Mouse (Mus musculus): ENCODE results near the gene Hspa2. TPM values are rescaled to one million over a fixed set of nuclear protein-coding genes. Genes with fewer than 3 reads are reported as not detected.
"Not testable (repeated sequence)": the region's sequence is repeated elsewhere in the genome, so short reads cannot be mapped to it uniquely, and the experiment has no call there.

Gene Hspa2
- polyA plus RNA-seq, 1 experiment from 2014 or later: 4.9 TPM

DNA sequence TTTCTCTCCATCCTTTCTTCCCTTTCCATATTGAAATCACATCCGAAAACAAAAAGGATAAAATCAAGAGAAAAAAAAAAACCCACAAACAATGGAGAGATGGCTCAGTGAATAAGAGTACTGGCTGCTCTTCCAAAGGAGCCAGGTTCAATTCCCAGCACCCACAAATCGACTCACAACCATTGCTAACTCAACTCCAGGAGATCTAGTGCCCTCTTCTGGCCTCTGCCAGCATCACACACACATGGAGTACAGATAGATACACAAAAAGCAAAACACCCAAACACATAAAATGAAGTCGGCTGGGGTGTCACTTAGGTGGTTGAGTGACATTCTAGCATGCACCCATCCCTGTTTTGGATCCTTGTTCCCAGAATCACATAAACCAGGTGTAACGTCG is 14.4 kb downstream of the Hspa2 start:
- WGBS: 94% methylated on average over 5 of the region's 5 CpGs
- no peak for DNase-seq (ENCODE audit: low spot score)
- H3K9me3 ChIP-seq (replicated peaks): peaks cover 5% of the 10 kb centered on the region; the same call in 1 of the 2 replicates
- H3K36me3 ChIP-seq: no peaks in the 10 kb centered on the region
- peaks cover 6% of the 10 kb centered on the region for H3K4me1 ChIP-seq
- no peak overlapping the region for H3K27ac ChIP-seq (replicated peaks)
- H3K27me3 ChIP-seq (ENCODE audit: low read depth, poor library complexity, severe bottlenecking): peaks cover 33% of the 10 kb centered on the region
- no peak overlapping the region for H3K4me3 ChIP-seq

GRCm38 (mm10) chr12:76425256-76425655 is 21.3 kb downstream of the Hspa2 start:
- 90% methylated on average over 3 of the region's 3 CpGs for WGBS
- H3K4me3 ChIP-seq: no peak overlapping the region
- no peak overlapping the region for H3K27ac ChIP-seq (replicated peaks)

GRCm38 (mm10) chr12:76427546-76427945 is 23.6 kb downstream of the Hspa2 start:
- WGBS: 66% methylated on average over 5 of the region's 5 CpGs
- no peak for DNase-seq (ENCODE audit: low spot score)
- H3K4me3 ChIP-seq: no peak overlapping the region
- H3K4me1 ChIP-seq: 0 out of 2 replicates have a peak, but pooled peaks cover 3% of the 10 kb centered on the region
- H3K27ac ChIP-seq (replicated peaks): no peak overlapping the region
- no peaks in the 10 kb centered on the region for H3K9me3 ChIP-seq (replicated peaks)
- H3K27me3 ChIP-seq (ENCODE audit: low read depth, poor library complexity, severe bottlenecking): 0 out of 2 replicates have a peak, but pooled peaks cover 9% of the 10 kb centered on the region
- H3K36me3 ChIP-seq: no peaks in the 10 kb centered on the region

More at GRCm38 (mm10) chr12:76425256-76425655, 21.3 kb downstream of the Hspa2 start:
- Histone ChIP-seq H3K4me1 (0 out of 2 replicates have a peak, but pooled peaks cover 3% of the 10 kb centered on the region), H3K9me3 (replicated peaks) (no peaks in the 10 kb centered on the region), H3K27me3 (ENCODE audit: low read depth, poor library complexity, severe bottlenecking) (0 out of 2 replicates have a peak, but pooled peaks cover 9% of the 10 kb centered on the region), H3K36me3 (no peaks in the 10 kb centered on the region)
- no peak for DNase-seq (ENCODE audit: low spot score)

DNA sequence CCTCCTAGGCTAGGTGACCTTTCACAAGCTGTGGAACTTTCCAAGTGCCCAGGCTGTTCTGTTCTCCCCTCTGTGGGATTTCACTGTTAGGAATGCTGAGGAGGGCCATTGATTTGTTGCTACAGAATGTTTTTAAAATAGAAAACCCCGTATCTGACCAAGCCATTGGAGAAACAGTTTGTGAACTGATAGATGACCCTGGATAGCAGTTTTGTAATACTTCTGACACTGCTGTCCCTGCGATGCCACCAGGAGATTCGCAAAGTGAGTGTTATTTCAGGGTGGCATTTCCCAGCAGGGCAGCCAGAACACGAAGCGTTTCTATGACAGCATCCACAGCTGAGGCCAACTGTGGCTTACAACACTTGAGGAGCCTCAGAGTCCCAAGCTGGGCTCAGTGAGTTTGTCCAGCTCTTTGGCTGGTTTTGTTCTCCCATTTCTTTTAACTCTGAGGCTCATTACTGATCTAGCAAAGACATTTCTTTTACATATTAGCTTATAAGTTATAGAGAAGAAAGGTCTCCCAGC is 27.0 kb downstream of the Hspa2 start:
- WGBS: 64% methylated on average over 5 of the region's 5 CpGs

GRCm38 (mm10) chr12:76431431-76431830 is 27.5 kb downstream of the Hspa2 start:
- H3K4me1 ChIP-seq: peaks cover 19% of the 10 kb centered on the region
- WGBS: 93% methylated on average over 6 of the region's 6 CpGs
- no peak overlapping the region for H3K4me3 ChIP-seq
- H3K36me3 ChIP-seq: no peaks in the 10 kb centered on the region
- DNase-seq (ENCODE audit: low spot score): no peak
- H3K27me3 ChIP-seq (ENCODE audit: low read depth, poor library complexity, severe bottlenecking): peaks cover 38% of the 10 kb centered on the region
- no peak overlapping the region for H3K27ac ChIP-seq (replicated peaks)
- H3K9me3 ChIP-seq (replicated peaks): no peaks in the 10 kb centered on the region

More for the DNA sequence above, 27.0 kb downstream of the Hspa2 start:
- Histone ChIP-seq H3K9me3 (replicated peaks) (no peaks in the 10 kb centered on the region), H3K36me3 (no peaks in the 10 kb centered on the region), H3K4me1 (peaks cover 19% of the 10 kb centered on the region), H3K27ac (replicated peaks) (no peak overlapping the region), H3K4me3 (no peak overlapping the region), H3K27me3 (ENCODE audit: low read depth, poor library complexity, severe bottlenecking) (peaks cover 33% of the 10 kb centered on the region)
- no peak for DNase-seq (ENCODE audit: low spot score)

DNA sequence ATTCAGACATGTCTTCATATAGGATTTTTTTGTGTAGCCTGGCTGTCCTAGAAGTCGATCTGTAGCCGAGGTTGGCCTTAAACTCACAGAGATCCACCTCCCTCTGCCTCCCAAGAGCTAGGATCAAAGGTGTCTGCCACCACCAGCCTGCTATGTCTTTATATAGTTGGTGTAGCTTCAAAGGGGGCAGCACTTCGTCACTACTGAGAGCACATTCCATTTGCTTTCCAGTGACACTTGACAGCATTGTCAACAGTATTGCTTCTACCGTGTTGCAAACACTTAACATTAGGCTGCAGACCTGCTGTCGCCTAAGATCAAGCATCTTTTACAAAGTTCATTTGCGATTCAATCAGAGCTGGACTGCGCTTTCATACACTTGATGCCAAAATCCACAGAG is 30.1 kb downstream of the Hspa2 start:
- 46% methylated on average over 7 of the region's 7 CpGs for WGBS
- Histone ChIP-seq H3K27me3 (ENCODE audit: low read depth, poor library complexity, severe bottlenecking) (peaks cover 38% of the 10 kb centered on the region), H3K9me3 (replicated peaks) (no peaks in the 10 kb centered on the region), H3K4me1 (peaks cover 16% of the 10 kb centered on the region), H3K36me3 (no peaks in the 10 kb centered on the region), H3K4me3 (no peak overlapping the region), H3K27ac (replicated peaks) (no peak overlapping the region)
- DNase-seq (ENCODE audit: low spot score): no peak

- 1% methylated on average over 17 of the region's 17 CpGs for WGBS
- Histone ChIP-seq H3K27ac (replicated peaks) (peak overlapping the region; percentile 70), H3K9me3 (replicated peaks) (no peaks in the 10 kb centered on the region), H3K4me3 (peak overlapping the region; percentile 55), H3K36me3 (no peaks in the 10 kb centered on the region), H3K4me1 (peaks cover 16% of the 10 kb centered on the region), H3K27me3 (ENCODE audit: low read depth, poor library complexity, severe bottlenecking) (peaks cover 38% of the 10 kb centered on the region)
- peak; percentile 34 for DNase-seq (ENCODE audit: low spot score)
Measured at GRCm38 (mm10) chr12:76435084-76435483, 31.1 kb downstream of the Hspa2 start.

DNA sequence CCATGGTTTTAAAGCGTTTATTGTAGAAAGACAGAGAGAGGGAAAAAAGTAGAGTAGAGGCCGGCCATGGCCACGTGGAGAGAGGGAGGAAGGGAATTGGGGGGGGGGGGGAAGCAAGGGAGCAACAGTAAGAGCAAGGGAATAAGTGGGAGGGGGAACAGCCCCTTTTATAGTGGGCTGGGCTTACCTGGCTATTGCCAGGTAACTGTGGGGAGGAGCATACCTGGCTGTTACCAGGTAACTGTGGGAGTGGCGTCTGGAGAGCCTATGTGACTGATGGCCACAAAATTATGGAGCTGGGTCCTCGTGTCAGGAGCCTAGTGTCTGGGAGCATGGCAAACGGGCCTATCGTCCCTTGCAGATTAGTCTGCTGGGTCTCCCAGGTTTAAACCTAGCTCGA is 31.6 kb downstream of the Hspa2 start:
- DNase-seq (ENCODE audit: low spot score): no peak
- Histone ChIP-seq H3K36me3 (no peaks in the 10 kb centered on the region), H3K9me3 (replicated peaks) (no peaks in the 10 kb centered on the region), H3K27ac (replicated peaks) (no peak overlapping the region), H3K4me3 (peak overlapping the region; percentile 55; the same call in 1 of the 2 replicates), H3K27me3 (ENCODE audit: low read depth, poor library complexity, severe bottlenecking) (peaks cover 38% of the 10 kb centered on the region), H3K4me1 (peaks cover 16% of the 10 kb centered on the region)
- 37% methylated on average over 8 of the region's 8 CpGs for whole genome bisulfite sequencing

DNA sequence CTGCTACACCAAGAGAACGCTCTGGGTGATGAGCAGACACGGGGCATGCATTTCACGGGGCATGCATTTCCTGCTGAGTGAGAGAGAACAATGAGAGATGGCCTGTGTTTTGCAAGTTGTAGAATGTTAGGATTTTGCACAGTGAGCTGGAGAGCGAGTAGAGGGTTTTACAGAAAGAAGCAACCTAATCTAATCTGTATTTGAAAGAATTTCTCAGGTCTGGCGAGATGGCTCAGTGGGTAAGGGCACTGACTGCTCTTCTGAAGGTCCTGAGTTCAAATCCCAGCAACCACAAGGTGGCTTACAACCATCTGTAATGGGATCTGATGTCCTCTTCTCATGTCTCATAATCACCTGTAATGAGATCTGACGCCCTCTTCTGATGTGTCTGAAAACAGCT is 39.5 kb downstream of the Hspa2 start:
- H3K4me1 ChIP-seq; H3K4me3 ChIP-seq; H3K36me3 ChIP-seq; H3K27ac ChIP-seq (replicated peaks); H3K27me3 ChIP-seq (ENCODE audit: low read depth, poor library complexity, severe bottlenecking); H3K9me3 ChIP-seq (replicated peaks); DNase-seq (ENCODE audit: low spot score): not testable (repeated sequence)
- 88% methylated on average over 6 of the region's 6 CpGs for WGBS

- 66% methylated on average over 10 of the region's 10 CpGs for WGBS
- no peaks in the 10 kb centered on the region for H3K27me3 ChIP-seq (ENCODE audit: low read depth, poor library complexity, severe bottlenecking)
- no peaks in the 10 kb centered on the region for H3K4me1 ChIP-seq
- no peak overlapping the region for H3K27ac ChIP-seq (replicated peaks)
- H3K4me3 ChIP-seq: no peak overlapping the region
- no peaks in the 10 kb centered on the region for H3K36me3 ChIP-seq
- no peak for DNase-seq (ENCODE audit: low spot score)
- H3K9me3 ChIP-seq (replicated peaks): no peaks in the 10 kb centered on the region
Measured at GRCm38 (mm10) chr12:76444359-76444772, 40.4 kb downstream of the Hspa2 start.

DNA sequence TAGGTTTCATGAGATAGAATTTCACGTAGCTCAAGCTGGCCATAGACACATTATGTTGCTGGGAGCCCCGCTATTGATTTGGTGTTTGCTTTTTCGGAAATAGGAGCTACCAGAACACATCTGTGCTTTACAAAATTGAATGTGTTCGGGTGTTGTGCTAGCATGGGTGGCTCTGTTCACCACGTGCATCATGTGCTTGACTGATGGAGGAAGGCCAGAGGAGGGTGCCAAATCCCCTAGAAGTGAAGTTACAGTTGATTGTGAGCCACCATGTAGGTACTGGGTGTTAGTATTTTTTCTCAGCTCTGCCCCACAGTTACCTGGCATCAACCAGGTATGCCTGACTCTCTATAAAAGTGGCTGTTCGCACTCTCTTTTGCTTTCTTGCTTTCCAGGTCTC is 40.9 kb downstream of the Hspa2 start:
- no peak overlapping the region for H3K4me3 ChIP-seq
- H3K9me3 ChIP-seq (replicated peaks): no peaks in the 10 kb centered on the region
- no peaks in the 10 kb centered on the region for H3K4me1 ChIP-seq
- 88% methylated on average over 6 of the region's 6 CpGs for WGBS
- DNase-seq (ENCODE audit: low spot score): no peak
- H3K27me3 ChIP-seq (ENCODE audit: low read depth, poor library complexity, severe bottlenecking): no peaks in the 10 kb centered on the region
- no peaks in the 10 kb centered on the region for H3K36me3 ChIP-seq
- H3K27ac ChIP-seq (replicated peaks): no peak overlapping the region

- 91% methylated on average over 11 of the region's 11 CpGs for WGBS
- Histone ChIP-seq H3K4me3 (no peak overlapping the region), H3K4me1 (no peaks in the 10 kb centered on the region), H3K9me3 (replicated peaks) (no peaks in the 10 kb centered on the region), H3K27me3 (ENCODE audit: low read depth, poor library complexity, severe bottlenecking) (no peaks in the 10 kb centered on the region), H3K27ac (replicated peaks) (no peak overlapping the region), H3K36me3 (no peaks in the 10 kb centered on the region)
- DNase-seq (ENCODE audit: low spot score): no peak
Measured at GRCm38 (mm10) chr12:76446201-76446600, 42.2 kb downstream of the Hspa2 start.

GRCm38 (mm10) chr12:76448127-76448526 is 44.2 kb downstream of the Hspa2 start:
- Histone ChIP-seq H3K36me3 (no peaks in the 10 kb centered on the region), H3K9me3 (replicated peaks) (no peaks in the 10 kb centered on the region), H3K27me3 (ENCODE audit: low read depth, poor library complexity, severe bottlenecking) (no peaks in the 10 kb centered on the region), H3K4me3 (no peak overlapping the region), H3K27ac (replicated peaks) (no peak overlapping the region), H3K4me1 (no peaks in the 10 kb centered on the region)
- no peak for DNase-seq (ENCODE audit: low spot score)
- 82% methylated on average over 6 of the region's 6 CpGs for WGBS

DNA sequence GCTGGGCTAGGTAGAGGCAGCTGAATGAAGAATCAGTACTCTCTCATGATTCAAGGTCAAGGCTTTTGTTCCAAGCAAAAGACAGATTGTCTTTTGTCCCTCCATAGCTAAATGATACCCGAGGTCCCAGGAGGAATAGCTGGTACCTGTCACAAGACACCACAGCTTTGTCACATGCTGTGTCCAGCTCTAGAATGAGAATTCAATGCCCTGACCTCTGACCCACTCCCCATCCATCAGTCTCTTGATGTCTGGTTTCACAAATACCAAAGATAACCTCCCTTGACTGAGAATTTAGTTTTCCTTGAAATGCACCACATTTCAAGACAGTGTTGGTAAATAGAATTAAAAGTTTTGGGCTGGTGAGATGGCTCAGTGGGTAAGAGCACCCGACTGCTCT is 48.2 kb downstream of the Hspa2 start:
- H3K27ac ChIP-seq (replicated peaks): no peak overlapping the region
- DNase-seq (ENCODE audit: low spot score): no peak
- WGBS: 77% methylated on average over 2 of the region's 2 CpGs

More for the DNA sequence above, 48.2 kb downstream of the Hspa2 start:
- H3K4me3 ChIP-seq: no peak overlapping the region
- H3K27me3 ChIP-seq (ENCODE audit: low read depth, poor library complexity, severe bottlenecking): no peaks in the 10 kb centered on the region
- H3K9me3 ChIP-seq (replicated peaks): no peaks in the 10 kb centered on the region
- no peaks in the 10 kb centered on the region for H3K36me3 ChIP-seq
- no peaks in the 10 kb centered on the region for H3K4me1 ChIP-seq
